Mouse (Mus musculus) adrenal gland, adult 18-20 months (tissue): ENCODE data around the gene Uox. TPM values are rescaled to one million over a fixed set of nuclear protein-coding genes. Genes with fewer than 3 reads are reported as not detected.

Source experiments
- DNase-seq, 2 experiments: peaks; one replicate each; pipeline ENCODE4 v3.0.0; 2021 to 2022; ENCODE audit warnings: low spot score in 2 of 2
- long read RNA-seq, 2 experiments: library from polyadenylated mRNA; stranded (forward); transcript quantifications; one replicate each; pipeline ENCODE4 v2.0.0; 2021
- total RNA-seq, 2 experiments: library from RNA; stranded (reverse); gene quantifications; 1 replicate in 1 of 2; 2 replicates in 1 of 2; pipeline ENCODE4 v1.2.3; 2021

Gene Uox
- under 1 TPM in 1 of 2 experiments, not detected in 1; 0.53 TPM for total RNA-seq
- long read RNA-seq, experiment 1 = 0 reads
- long read RNA-seq, experiment 2 = 0 reads

DNA sequence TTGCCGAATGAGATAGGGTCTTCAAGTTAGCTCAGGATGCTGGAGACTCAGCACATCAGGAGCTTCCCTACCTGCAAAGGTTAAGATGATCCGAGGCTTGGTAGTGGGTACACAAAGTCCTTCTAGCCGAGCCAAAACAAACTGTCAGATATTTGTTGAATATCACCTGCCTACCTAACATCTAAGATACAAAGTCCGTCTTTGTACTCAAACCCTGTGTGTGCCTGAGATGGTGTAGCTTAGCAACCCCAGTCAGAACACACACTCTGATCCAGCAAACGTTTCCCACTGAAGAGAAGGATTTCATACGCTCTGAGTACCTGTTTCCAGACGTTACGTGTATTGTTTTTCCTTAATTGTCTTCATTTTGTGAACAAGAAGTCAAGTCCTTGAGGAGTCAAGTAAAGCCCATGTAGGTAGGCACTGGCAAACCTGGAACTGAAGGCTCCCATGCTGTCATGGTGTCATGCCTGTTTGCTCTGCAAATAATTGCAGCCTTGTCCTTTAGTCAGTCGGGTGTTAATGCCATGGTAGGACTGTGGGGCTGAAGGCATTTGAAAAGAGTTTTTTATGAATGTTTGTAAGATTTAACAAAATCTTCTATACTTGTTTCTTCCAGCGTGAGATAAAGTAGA lies at the start of gene Uox:
Gene Uox (plus strand): TSS at position 279 of the 635 bp plus-strand sequence.
- no peak for DNase-seq

DNA sequence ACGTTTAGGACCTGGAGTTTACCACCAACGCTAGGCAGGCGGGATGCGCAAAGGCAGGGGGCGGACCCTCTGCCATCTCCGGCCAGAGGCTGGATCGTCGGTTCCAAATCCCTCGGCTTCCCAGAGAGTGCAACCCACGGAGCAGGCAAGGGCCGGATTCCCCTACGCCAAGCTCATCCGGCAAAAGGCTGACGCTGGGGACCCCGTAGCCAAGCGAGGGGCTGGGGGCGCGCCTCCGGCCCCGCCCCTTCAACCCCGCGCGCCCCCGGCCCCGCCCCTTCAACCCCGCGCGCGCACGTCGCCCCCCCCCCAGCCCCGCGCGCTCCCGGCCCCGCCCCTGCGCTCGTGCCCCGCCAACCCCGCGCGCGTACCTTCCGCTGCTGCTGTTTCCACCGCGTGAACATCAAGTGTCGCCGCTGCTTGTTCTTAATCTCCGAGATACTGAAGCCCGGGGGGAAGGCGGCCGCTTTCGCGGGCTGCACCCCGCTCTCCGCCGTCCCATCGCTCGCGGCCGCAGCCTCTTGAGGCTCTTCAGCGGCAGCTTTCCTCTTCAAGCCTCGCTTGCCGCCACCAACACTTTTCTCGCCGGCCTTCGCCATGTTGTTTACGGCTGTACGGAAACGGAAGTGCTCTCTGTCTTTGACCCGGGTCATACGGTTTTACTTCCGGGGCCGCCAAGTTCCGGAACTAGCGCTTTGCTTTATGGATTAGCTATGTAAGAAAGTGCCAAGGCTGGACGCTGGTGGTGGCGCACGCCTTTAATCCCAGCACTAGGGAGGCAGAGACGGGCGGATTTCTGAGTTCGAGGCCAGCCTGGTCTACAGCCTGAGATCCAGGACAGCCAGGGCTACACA lies 49.2 kb upstream of the Uox start, which contains the start of gene Rpf1:
Gene Rpf1 (minus strand): TSS at position 632 of the 854 bp plus-strand sequence.
- peak; percentile 80 to 81 for DNase-seq

DNA sequence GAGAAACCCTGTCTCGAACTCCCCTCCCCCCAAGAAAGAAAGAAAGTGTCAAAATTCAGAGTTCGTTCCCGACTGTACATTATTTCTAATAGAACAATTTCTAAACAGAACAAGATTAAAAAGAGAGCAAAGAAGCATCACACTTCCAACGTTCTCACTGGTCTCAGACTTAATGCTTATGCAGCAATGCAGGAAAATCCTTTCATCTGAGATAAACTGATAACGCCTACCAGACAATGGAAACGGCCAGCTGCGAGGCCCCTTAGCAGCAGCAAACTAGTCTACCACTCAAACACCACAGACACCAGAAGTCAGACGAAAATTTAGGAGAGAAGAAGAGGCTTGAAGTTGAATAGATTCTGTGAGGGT lies 48.6 kb upstream of the Uox start:
- no peak for DNase-seq

DNA sequence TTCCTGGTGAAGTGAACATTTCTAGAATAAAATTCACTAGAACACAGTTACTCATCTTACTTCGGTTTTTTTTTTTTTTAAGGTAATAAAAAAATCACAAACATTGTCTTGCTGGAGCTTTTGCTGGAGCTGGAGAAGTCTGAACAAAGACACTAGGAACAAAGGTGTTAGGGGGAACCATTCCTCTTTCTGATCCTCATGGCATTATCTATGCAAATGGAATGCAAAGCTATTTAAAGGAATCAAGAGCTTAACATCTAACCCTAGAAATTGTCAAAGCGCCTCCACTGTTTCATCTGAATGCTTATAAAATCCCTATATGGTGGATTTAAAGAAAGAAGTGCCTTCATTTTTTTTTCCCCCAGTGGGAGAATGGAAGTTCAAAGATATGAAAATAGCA lies 41.9 kb upstream of the Uox start:
- no peak for DNase-seq

DNA sequence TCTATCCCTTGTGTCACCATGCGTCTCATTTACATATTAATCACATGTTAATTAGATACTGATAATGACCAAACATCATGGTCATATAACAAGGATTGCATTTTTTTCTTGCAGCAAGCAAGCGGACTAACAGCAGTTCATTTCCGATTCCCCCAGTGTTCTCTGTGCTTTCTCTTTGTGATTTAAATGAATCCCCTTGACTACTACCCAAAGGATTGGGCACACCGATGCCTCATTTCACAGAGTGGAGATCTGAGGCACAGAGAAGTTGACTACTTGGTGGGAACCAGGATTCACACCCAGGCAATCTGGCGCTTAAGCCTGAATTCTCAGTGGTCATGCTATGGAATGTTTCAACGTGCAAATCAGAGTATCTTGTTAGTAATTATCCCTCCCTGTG lies 35.2 kb upstream of the Uox start:
- no peak for DNase-seq

DNA sequence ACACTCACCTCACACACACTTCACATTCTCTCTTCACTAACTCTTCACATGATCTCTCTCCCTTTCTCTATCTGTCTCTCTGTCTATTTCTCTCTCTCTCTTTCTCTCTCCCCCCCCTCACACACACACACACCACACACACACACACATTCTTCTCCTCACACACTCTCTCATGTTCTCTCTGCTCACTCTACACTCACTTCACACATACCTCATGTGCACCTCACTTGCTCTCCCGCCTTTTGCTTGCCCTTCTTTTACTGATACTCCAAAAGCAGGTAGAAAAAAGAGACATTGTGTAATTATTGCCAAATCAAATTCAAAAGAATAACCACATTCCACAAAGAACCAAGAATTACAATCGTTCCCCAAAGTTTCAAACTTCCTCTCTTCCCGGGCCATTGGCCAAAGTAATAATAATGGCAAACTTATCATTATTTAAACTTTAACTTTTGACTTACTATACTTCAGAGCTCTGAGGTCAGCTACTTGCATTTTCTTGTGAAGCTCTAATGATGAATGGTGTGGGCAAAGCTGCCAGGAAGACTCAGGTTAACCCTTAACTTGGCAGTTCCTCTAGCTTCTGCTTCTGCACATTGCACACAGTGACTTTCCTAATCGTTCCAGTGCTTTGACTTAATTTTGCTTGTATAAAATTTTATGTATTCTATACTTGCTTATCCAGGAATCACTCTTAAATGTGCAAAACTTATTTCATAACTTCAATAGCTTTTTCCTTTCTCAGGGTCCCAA lies 29.5 kb upstream of the Uox start:
- no peak for DNase-seq

DNA sequence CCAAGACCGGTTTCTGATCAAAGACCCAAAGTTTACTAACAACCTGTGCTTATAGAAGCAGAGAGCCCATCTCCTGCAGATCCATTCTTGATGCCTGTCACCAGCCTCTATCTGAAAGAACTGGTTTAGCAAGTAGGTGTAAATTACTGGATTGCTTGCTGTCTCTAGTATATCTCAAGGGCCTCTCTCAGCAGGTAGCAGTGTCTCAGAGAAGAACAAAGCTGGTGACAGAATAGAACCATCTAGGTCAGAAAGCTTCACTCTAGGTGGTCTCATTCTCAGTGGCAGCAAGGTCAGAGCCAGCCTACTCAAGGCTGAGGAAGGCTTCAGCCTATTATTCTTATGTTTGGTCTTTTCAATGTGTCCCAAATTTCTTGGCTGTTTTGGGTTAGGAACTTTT lies 26.6 kb upstream of the Uox start:
- no peak for DNase-seq

DNA sequence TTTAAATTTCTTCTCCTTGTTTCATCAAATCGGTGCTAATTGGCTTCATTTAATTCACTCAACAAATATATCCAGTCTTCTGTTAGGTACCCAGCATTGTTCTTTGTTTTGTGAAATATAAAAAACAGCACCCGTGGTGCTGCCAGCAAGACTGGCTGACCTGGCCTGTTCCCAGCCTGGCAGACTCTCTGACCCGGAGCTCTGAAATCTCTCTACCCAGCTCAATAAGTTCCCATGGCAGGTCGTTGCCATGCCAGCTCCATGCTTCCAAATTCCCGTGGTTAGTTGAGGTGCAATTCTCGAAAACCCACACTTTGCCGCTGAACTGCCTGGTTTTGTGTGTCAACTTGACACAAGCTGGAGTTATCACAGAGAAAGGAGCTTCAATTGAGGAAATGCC lies 15.4 kb upstream of the Uox start:
- DNase-seq = no peak

DNA sequence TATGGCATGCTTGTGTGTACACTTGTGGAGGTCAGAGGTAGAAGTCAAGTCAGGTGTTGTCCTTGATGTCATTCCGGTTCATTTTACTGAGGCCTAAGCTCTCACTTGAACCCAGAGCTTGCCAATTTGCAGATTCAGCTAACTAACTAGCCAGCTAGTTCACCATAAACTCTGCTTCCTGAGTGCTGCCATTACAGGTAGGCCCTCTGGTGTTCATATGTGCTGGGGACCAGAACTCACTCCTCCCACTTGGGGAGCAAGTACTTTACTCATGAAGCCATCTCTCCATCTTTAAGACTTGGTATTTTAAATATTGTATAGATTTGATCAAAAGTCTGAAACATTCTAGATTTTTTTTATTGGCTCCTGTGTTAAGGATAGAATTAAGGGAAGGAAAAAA lies 13.7 kb upstream of the Uox start:
- no peak for DNase-seq

DNA sequence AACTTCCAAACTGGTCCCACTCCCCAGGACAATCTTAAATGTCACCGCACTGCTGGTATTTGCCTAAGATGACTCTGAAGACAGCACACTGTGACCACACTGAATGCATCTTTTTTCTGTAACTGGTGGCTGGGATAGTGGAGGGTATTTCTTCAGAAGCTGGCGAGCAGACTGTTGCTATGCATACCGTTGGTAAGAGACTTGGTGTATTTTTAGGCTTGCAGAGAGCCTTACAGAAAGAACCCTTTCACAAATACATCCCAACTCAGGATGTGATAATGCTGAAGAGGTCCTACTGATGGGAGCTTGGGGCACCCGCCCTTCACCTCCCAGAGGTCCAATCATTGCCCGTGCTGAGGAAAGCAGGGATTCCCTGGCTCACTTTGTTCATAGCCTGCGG lies 12.7 kb upstream of the Uox start:
- DNase-seq = no peak

DNA sequence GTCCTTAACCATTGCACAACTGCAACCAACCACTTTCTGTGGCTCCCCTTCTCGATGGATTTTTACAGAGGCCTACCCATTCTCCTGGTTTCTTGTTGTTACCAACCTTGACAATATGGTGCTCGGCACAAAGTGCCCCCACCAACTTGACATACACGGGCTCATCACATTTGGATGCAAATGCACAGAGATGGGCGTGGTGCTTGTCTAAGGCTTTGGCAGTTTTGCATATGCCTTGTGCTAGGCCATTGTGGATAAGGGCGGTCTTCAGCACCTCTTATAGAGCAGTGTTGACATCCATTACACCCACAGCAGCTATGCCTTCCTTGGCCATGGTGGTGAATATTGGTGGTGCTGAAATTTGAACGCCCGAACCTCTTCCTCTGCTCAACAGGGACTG lies 7.3 kb upstream of the Uox start:
- no peak for DNase-seq

DNA sequence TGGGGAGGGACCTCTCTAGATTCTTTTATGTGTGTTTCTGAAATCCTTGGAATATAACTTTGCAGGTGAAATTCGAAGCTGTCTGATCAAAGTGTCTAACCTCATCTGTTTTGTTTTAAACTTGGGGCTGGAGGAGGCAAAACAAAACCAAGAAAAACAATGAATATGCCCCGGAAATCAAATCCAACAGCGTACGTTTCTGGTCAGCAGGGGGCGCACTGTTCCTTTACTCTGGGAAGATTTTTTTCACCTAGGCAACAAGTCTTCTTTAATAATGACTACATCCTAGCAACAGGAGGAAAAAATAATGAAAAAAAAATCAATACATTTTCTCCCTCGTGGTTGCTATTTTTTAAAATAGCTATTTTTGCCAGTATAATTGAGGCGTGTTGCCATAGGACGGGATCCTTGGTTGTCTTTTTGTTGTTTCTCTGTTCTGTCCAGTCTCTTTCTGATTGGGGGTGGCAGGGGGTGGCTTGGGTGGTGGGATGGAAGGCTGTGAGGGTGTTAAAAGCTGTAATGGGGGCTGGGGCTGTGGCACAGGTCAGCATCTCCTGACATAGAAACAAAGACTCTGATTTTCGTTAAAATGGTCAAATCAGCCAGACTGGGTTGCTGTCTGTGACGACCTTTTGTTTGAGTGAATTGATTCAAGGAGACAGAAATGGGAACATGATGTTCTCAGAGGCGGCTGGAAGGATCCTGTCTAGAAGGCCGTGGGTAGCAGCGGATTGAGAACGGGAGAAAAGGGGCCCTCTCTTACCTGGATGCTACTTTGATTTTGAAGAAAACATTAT lies 5.8 kb upstream of the Uox start:
- DNase-seq = peak; percentile 80 to 82

DNA sequence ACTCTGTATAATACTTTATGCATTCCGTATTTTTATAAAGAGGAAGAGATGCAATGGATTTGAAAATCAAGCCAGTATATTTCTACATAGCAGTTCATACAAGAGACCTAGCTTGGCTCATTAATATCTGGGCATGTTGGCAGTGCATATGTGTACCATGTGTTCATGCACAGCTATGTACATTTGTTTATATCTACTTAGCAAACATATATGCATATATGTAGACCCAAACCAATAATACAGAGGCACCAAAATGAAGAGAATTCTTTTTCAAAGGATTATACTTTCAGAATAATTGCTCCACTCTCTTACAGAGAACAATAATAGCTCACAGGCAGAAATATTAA lies 5.2 kb upstream of the Uox start:
- no peak for DNase-seq

DNA sequence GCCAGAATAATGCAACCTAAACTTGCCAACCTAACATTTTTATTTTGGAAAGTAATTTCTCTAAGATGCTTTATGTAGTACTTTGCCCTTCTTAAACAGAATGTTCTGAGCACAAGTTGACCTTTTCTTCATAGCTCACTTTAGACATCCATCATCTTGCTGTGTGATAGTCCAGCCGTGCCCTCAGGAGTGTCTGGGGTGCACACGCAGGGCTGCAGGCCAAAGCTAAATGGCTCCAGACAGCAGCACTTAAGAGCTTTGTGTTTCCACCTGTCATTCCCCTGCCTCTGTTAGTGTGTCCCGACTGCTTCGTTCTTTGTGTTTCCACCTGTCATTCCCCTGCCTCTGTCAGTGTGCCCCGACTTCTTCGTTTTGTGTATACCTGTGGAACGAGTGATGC lies 2.9 kb upstream of the Uox start:
- no peak for DNase-seq

DNA sequence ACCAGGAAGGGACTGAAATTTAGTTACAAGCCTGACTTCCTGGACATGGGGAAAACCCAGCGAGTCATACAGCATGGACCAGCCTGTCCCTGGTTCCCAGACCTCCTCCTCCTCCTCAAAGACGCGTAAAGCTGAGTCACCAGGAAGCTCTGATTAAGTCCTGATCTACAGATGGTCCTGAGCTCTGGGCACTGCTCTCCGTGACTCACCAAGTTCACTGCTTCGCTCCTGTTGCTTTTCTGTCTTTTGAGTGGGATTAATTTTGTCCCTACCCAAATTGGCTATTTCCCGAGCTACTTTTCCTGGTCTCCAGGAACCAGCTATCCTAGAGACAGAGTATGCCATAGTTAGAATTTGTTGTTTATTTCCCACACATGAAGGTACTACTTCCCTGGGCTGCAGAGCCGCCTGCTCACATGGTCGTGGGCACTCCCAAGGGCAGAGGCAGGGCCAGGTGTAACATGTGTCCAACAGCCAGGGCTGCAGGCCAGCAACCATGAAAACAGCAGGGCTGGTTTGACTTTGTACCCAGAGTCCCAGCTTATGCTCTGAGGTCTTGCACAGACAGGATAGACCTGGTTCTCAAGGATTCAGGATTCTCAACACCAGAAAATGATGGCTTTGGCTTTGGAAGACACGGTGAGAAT lies 2.2 kb upstream of the Uox start:
- DNase-seq = peak; percentile 27 to 36

DNA sequence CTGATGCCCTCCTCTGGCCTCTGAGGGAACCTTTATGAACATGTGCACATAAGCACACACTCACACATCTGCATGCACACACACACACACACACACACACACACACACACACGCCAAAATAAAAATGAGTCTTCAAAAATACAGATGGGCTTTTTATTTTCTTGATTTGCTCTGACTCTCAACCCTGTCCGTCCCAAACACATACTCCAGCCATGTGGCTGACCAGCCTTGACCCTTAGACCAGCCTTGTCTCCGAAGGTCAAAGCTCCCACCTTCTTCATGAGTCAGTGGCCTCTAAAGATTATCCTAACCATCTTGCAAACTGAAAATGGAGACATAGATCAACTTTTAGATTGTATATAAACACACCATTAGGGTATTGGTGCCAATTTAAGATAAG lies 632 bp upstream of the Uox start:
- no peak for DNase-seq

DNA sequence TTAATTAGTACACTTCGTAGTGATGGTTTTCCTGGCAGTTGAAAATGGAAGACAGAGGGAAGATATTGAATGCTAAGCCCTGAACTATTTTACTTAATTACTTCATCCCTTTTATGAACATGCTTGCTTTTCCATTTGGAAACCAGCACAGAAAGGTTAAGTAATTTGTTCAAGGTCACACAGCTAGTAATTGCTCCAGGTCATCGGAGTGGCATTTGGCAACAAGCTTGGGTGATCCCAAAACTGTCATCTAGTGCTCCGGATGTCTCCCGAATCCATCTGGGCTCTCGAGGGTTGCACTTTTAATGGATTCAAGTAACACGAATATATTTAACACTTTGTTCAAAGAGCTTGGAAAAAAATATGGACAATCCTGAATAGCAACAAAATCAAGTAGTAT lies 713 bp downstream of the Uox start:
- no peak for DNase-seq

DNA sequence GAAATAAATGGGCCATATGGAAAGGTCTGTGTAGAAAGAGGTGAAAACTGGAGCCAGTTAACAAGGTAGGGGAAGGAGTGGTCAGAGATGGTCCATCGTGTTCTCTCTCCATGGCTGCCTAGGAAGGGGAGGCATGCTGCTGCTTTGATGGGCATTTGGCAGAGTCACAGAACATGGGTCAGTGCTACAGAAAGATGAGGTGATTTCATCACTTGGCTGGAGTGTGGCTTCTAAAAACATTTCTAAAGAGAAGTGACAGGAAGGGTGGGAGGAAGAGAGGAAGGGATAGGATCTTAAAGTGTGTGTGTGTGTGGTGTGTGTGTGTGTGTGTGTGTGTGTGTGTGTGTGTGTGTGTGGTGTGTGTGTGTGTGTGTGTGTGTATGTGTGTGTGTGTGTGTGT lies 1.1 kb downstream of the Uox start:
- no peak for DNase-seq

DNA sequence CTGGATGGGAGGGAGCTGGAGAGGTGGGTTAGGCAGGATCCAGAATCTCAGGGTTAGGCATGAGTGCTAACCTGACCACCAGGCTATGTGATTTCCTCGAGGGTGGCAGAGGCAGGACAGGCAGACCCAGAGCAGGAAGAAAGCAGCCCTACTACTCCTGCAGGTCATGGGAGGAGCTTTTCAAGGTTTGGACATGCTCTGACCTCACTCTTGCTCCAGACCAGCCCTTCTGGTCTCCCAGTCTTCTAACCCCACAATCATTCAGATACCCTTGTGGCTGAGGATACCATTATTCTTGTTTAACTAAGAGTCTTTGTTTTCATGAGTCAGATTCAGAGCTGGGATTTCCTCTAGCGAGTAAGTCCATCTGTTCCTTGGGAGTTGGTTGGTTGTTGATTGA lies 7.4 kb downstream of the Uox start:
- no peak for DNase-seq

DNA sequence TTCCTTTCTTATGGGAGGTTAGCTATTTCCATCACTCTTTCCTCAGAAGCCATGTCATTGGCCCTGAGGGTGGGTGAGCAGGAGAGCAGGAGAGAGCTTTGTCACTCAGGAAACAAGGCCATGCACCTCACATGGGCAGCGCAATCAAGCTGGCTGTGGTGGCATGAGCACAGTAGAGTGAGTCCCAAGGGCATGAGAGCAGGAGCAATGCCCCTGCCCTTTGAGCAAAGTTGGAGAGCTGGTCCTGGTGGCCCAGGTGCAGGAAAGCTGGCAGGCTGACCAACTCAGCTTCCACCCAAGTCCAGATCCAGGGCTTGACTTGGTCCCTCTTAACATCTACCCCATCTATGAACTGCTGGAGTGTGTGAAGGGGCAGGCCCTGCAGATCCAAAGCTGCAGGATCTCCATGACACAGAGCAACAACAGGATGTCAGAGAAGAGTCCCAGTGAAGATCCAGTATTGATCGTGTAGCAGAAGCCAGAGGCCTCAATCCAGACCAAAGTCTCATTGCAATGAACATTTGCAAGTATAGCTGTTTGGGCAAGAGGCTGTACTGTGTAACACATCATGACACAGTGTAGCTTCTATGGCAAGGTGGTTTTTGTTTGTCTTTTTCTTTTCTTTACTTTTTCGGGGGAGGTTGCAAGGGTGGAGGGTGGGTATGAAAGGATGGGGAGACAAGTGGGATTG lies 10.0 kb downstream of the Uox start:
- DNase-seq = no peak
